Mouse (Mus musculus) intestine, embryonic 14.5 days (tissue): ENCODE data around the gene Olfr155. TPM values are rescaled to one million over a fixed set of nuclear protein-coding genes. Genes with fewer than 3 reads are reported as not detected.

Source experiments
- polyA plus RNA-seq: library from polyadenylated mRNA; unstranded; fragments of >200 nt; fragmentation: Nextera tagmentation; extraction: Ambion mirVana; gene quantifications from 2 replicates; pipeline ENCODE4 v1.2.1, GENCODE M21; 2014

Gene Olfr155
- polyA plus RNA-seq, 1 experiment from 2014 or later = not detected

Other genes starting within 250 kb of the Olfr155 start
- gene Npr2, start 219.6 kb upstream of the Olfr155 start, polyA plus RNA-seq = 11.1 and 12.1 TPM in 2 replicates
- gene Spag8, start 198.0 kb upstream of the Olfr155 start, polyA plus RNA-seq = 0.74 and 1.2 TPM in 2 replicates
- 113 and 115 TPM in 2 replicates for gene Hint2, start 195.1 kb upstream of the Olfr155 start, polyA plus RNA-seq
- gene Tmem8b, start 182.6 kb upstream of the Olfr155 start, polyA plus RNA-seq = 4.2 TPM in 2 replicates
- 2.9 and 3.9 TPM in 2 replicates for gene Fam221b, start 182.4 kb upstream of the Olfr155 start, polyA plus RNA-seq
- gene Olfr70, start 150.8 kb upstream of the Olfr155 start, polyA plus RNA-seq = not detected in 2 replicates
- not detected in 2 replicates for gene Olfr71, start 141.3 kb upstream of the Olfr155 start, polyA plus RNA-seq
- gene Hrct1, start 124.4 kb upstream of the Olfr155 start, polyA plus RNA-seq = 0.61 and 0.85 TPM in 2 replicates
- gene Spaar, start 121.5 kb upstream of the Olfr155 start, polyA plus RNA-seq = 0.04 TPM in 1 of 2 replicates, not detected in the other
- gene Olfr159, start 80.6 kb upstream of the Olfr155 start, polyA plus RNA-seq = not detected in 2 replicates
- not detected in 2 replicates for gene Olfr156, start 27.7 kb upstream of the Olfr155 start, polyA plus RNA-seq
- not detected in 2 replicates for gene Olfr157, start 11.4 kb upstream of the Olfr155 start, polyA plus RNA-seq
- 27.6 and 30.8 TPM in 2 replicates for gene Reck, start 24.0 kb downstream of the Olfr155 start, polyA plus RNA-seq
- gene Glipr2, start 105.8 kb downstream of the Olfr155 start, polyA plus RNA-seq = 102 and 126 TPM in 2 replicates
- 0.15 TPM in 1 of 2 replicates, not detected in the other for gene Ccin, start 131.9 kb downstream of the Olfr155 start, polyA plus RNA-seq
- 233 and 240 TPM in 2 replicates for gene Clta, start 152.9 kb downstream of the Olfr155 start, polyA plus RNA-seq
- gene Gne, start 232.6 kb downstream of the Olfr155 start, polyA plus RNA-seq = 41.5 and 42.3 TPM in 2 replicates